Mouse (Mus musculus) lung, adult 18-20 months (tissue): ENCODE measurements at regions not wholly inside any gene's neighbourhood (a gene's known extent, or its start where the extent isn't known, plus 50 kb on each side); places are given as distances from the start of the nearest gene placed in this dataset.

ENCODE experiments used
- DNase-seq, 2 experiments: peaks; one replicate each; pipeline ENCODE4 v3.0.0; 2022; ENCODE audit warnings: mixed read lengths in 2 of 2

DNA sequence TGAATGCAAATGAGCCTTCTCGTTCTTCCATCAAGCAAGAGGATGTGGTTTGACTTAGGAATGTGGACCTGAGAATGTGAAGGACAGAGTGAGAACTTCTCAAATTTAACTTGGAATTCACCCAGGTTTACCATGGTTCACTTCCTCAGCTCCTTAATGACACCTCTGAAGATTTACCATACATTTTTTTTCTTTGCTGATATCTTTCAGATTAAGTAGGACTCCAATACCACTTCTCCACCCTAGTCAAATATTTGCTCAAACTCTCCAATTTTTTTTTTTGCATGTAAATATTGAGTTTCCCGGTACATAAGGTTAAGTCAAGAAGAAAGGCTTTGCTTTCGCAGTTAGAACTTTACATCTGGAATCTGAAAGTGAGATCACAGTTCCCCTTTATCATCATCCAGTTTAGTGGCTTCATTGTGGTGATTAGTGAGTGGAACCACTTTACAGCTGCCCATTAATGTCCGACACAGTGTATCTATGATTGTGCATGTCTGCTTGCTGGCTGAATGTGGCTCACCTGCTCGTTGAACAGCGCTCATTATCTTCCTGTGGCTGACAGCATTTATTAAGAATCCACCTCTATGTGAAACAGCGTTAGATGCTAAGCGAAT, 446.0 kb upstream of the Adam34 start:
- peak in 1 of 2 experiments; percentile 26 for DNase-seq

GRCm38 (mm10) chr8:44165115-44165514, 455.3 kb upstream of the Adam34 start:
- no peak for DNase-seq

GRCm38 (mm10) chr8:44177016-44177415, 467.2 kb upstream of the Adam34 start:
- no peak for DNase-seq

DNA sequence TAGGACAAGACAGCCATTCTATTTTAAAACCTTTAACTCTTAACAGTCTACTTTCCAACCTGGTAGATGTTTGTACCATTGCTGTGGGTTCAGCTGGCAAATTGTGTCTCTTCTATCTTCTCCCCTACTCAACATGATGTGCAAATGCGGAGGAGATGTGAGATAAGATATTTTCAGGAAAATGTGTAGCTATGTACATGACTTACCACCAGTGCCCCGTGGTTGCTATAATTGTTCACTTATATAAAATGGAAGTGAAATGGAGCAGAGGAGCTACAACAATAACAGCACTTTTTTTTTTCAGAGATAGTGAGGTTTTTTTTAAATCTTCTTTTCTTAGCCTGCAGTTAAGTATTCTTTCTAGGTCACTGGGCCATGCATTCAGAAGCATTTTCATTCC, 492.4 kb upstream of the Adam34 start:
- no peak for DNase-seq

DNA sequence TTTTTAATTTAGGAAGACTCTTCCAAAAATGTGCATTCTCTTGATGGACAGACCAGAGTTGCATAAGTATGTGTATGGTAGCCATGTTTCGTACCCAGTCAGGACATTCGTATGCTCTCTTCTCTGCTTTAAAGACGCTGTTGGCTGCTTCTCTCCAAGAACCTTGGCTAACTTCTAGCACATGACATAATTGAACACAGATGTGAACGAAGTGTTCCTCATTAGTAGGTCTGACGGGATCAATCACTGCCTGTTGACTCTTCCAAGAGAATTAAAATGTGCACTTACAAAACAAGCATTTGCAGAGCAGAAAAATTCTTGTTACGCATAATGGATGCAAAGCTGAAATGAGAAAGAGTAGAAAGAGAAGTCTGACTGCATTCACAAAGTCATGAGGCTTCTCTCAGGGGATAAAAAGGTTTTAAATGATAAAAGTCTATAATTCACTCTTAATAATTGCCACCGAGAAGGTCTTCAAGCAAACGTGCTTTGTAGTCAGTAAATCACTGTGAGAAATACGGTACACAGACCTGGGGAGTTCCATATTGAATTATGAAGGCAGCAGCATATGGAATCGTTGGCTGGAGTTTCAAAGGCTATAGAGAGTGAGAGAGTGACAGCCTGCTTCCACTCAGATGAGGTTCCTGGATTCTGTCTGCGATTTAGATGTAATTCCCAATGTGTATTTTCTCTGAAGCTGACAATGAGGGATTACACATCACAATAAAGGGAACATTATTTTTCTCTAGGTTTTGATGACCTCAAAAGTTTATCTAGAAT, 496.7 kb upstream of the Adam34 start:
- DNase-seq, result no peak

DNA sequence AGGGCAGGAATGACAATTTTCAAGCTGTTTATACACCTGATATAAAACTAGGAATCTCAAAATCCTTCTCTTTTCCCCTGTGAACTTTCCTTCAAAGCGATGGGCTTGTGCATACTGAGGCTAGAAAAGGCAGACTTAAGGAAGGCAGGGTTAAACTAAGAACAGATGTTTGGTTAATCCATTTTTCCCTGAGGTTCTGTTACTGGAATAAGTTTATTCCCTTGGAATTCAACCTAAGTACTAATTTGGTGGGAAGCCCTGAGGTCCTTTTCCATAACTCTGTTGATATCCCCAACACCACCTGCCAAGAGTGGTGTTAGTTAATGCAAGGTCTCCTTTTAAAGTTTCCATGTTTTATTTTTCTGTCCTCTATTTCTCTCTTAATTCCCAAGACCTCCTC, 512.5 kb upstream of the Adam34 start:
- no peak for DNase-seq

- no peak for DNase-seq
Measured at GRCm38 (mm10) chr8:44252393-44252792, 542.5 kb upstream of the Adam34 start.

DNA sequence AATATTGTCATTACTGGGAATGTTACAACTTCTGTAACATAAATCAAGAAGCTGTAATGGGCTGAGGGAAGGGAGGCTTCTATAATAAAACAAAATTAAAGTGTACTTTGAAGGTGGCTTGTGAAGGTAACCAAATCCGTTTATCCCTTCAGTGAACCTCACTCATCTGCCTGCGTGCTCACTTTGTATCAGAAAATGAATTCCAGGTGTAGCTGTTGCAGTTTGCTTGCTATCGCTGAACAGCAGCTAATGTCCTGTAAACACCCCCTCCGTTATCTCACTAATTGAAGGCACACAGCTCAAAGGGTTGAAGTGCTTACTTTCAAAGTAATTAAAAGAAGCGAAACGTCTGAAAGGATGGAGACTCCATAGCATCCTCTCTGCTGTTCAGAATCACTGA, 547.2 kb upstream of the Adam34 start:
- DNase-seq, result no peak

DNA sequence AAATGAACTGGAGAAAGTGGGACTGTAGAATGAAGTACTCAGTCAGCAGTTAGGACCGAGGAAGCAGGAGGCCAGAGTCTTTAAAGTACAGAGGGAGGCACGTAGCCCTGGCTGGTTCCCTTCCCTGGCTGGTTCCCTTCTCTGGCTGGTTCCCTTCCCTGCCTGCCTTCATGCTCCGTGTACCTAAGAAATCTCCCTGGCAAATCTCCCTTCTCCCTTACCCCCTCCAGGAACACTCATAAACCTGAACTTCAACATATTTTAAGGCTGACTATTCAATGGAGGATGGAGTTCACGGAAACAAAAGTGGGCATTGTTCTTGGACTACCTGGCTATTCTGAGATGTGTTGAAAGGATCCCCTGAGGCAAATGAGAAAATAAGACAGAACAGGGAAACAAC, 551.2 kb upstream of the Adam34 start:
- peak; percentile 5 to 11 for DNase-seq

GRCm38 (mm10) chr8:44273300-44273699, 563.5 kb upstream of the Adam34 start:
- peak in 1 of 2 experiments; percentile 14 for DNase-seq

DNA sequence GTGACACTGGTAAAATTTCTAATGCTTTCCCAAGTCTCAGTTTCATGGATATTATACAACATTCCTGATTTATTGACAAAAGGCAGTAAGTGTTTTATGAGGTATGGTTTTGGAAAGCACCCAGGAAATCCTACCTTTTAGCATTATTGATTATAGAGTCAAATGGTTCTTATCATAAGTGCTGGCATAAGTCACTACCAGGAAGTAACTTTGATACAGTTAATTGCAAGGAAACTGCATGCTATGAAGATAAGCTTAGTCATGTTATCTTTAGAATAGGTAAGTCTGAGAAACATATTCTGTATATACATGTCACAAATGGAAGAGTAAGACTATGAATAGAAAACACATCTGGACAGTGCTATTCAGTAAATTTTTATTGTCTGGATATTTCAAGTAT, 608.4 kb upstream of the Adam34 start:
- DNase-seq, result no peak

- DNase-seq, result no peak
Measured at GRCm38 (mm10) chr8:44334323-44334993, 600.8 kb upstream of the Fat1 start.

- DNase-seq, result no peak
Measured at GRCm38 (mm10) chr8:44343401-44343800, 591.8 kb upstream of the Fat1 start.

DNA sequence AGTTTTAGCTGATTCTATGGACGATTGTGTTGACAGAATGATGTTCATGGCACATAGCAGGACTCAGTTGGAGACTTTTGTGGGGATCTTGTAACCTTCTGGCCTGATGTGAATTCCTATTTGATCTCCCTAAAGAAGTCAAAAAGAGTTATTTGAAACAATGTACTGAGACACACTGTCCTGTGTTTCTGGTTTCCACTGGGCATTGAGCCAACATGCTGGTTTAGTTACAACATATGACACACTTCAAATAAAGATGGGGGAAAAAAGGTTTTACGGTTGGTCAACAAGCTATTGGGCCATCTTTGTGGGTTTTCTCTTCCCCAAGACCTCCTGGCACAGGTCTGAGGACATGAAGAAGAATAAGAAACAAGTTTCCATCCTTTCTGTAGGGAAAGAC, 591.3 kb upstream of the Fat1 start:
- DNase-seq, result peak in 1 of 2 experiments; percentile 6

GRCm38 (mm10) chr8:44347412-44347811, 587.8 kb upstream of the Fat1 start:
- DNase-seq, result peak; percentile 34 to 64

GRCm38 (mm10) chr8:44373987-44374386, 561.3 kb upstream of the Fat1 start:
- no peak for DNase-seq

GRCm38 (mm10) chr8:44377731-44378130, 557.5 kb upstream of the Fat1 start:
- no peak for DNase-seq

- no peak for DNase-seq
Measured at GRCm38 (mm10) chr8:44408462-44408861, 526.8 kb upstream of the Fat1 start.

GRCm38 (mm10) chr8:44410261-44410660, 525.0 kb upstream of the Fat1 start:
- no peak for DNase-seq

DNA sequence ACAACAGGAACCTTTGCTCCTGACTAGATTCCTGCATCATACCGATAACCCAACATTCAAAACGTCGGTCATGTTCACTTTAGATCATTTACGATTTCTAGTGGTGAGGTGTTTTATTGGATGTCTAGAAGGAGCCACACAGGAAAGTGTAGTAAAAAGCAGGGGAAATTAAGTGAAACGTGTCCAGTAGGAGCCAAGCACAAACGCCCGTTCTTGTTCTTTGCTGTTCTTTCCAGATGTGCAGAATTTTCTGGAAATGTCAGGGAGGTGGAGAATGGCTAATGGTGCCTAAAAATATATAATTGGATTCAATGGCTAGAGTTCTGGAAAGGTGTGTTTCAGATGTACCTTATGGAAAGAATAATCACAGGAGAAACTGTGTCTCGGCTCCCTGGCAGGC, 517.2 kb upstream of the Fat1 start:
- DNase-seq, result no peak

GRCm38 (mm10) chr8:44455433-44455832, 479.8 kb upstream of the Fat1 start:
- no peak for DNase-seq

DNA sequence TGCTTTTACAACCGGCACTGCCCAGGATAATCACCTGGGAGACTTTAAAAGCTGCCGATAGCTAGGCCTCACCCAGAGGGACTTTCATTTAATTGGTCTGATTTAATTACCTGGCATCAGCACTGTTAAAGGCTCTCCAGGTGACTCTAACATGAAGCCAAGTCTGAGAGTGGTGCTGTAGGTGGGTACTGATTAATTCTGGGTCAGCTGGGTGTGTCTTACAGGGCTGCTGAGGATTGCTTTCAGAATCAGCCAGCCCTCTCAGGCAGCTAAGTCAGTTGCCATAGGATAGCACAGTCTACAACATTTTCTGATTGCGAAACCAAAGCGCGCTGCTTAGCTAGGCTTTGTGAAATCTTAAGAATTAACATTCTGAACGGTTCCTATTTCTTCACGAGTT, 478.9 kb upstream of the Fat1 start:
- peak; percentile 13 to 46 for DNase-seq

DNA sequence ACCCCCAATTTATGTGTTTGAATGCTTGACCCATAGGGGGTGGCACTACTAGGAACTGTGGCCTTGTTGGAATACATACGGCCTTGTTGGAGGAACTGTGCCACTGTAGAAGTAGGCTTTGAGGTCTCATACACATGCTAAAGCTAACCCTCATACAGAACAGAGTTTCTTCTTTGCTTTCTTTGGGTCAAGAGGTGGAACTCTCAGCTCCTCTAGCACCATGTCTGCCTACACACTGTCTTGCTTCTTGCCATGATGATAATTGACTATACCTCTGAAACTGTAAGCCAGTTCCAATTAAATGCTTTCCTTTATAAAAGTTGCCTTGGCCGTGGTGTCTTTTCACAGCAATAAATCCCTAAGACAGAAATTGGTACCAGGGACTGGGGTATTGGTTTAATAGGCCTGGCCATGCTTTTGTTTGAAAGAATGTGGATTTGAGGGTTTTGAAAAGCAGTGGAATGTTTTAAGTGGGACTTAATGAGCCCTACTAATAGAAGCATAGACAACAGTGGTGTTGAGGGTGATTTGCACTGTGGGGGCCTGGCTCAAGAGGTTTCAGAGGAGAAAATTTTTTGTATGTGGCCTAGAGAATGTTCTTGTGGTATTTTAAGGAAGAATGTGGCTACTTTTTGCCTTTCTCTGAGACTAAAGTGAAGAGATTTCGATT, 468.7 kb upstream of the Fat1 start:
- DNase-seq, result no peak
